Mouse (Mus musculus): Measurements from ENCODE around the gene Ncoa6.

- TF ChIP-seq CTCF (IDR thresholded peaks at IDR 0.05) (no peak), EP300 (IDR thresholded peaks at IDR 0.05) (no peak)
Measured at GRCm38 (mm10) chr2:155472671-155473569, 774 bp downstream of the Ncoa6 start.
